Mouse (Mus musculus) liver, embryonic 16.5 days (tissue): ENCODE data around the gene Ndufv1. TPM values are rescaled to one million over a fixed set of nuclear protein-coding genes. Genes with fewer than 3 reads are reported as not detected.
A peak's percentile ranks its signal among the peaks of the same experiment; 100 is the strongest.

Experiments
- ATAC-seq: fragments of 200-750 bp; cut with Nextera tagmentation; 2 replicates; pipeline ENCODE4 v1.8.0; 2017; ENCODE audit warnings: low read depth, mild to moderate bottlenecking, moderate number of reproducible peaks, moderate library complexity
- H3K27ac ChIP-seq: fragments of 300-500 bp; sonication (generic); 2 replicates; pipeline ENCODE4 v1.5.1; 2014; ENCODE audit warnings: mild to moderate bottlenecking, low read length
- H3K27me3 ChIP-seq: fragments of 300-500 bp; sonication (generic); 2 replicates; pipeline ENCODE4 v1.6.1; 2014; ENCODE audit warnings: low read depth, low read length, mixed read lengths; ENCODE audit not compliant: control insufficient read depth, insufficient read depth
- H3K36me3 ChIP-seq: fragments of 300-500 bp; sonication (generic); 2 replicates; pipeline ENCODE4 v1.6.1; 2014; ENCODE audit warnings: mild to moderate bottlenecking; ENCODE audit not compliant: control insufficient read depth, insufficient read depth
- H3K4me1 ChIP-seq: fragments of 300-500 bp; sonication (generic); 2 replicates; pipeline ENCODE4 v1.6.1; 2014; ENCODE audit warnings: low read depth, low read length, mixed read lengths; ENCODE audit not compliant: control insufficient read depth
- H3K4me2 ChIP-seq: fragments of 300-500 bp; sonication (generic); 2 replicates; pipeline ENCODE4 v1.6.1; 2014; ENCODE audit warnings: low read depth, low read length, mixed read lengths
- H3K4me3 ChIP-seq: fragments of 300-500 bp; sonication (generic); 2 replicates; pipeline ENCODE4 v1.5.1; 2014; ENCODE audit warnings: low read depth, mild to moderate bottlenecking, low read length
- H3K9ac ChIP-seq: fragments of 300-500 bp; sonication (generic); 2 replicates; pipeline ENCODE4 v1.6.1; 2014; ENCODE audit warnings: low read depth, low read length
- H3K9me3 ChIP-seq: fragments of 300-500 bp; sonication (generic); replicated peaks from 2 replicates; pipeline ENCODE4 v1.6.1; 2016; ENCODE audit warnings: low read length; ENCODE audit not compliant: control insufficient read depth
- WGBS: fragments of 180-500 bp; shearing (Covaris S2); extraction: QIAGEN DNeasy Blood & Tissue Kit; methylation state at CpG from one replicate; pipeline ENCODE4 v1.1.7; 2014; ENCODE audit not compliant: insufficient replicate concordance; 5-methylcytosine and 5-hydroxymethylcytosine counted together
- polyA plus RNA-seq: library from polyadenylated mRNA; unstranded; fragments of >200 nt; fragmentation: Nextera tagmentation; extraction: Ambion mirVana; gene quantifications from 2 replicates; pipeline ENCODE4 v1.2.1, GENCODE M21; 2015

Gene Ndufv1
- polyA plus RNA-seq, 1 experiment from 2014 or later, result 145 TPM

- H3K4me3 ChIP-seq, result peak overlapping the region; percentile 39
- H3K9ac ChIP-seq, result peak overlapping the region; percentile 15; the same call in 1 of the 2 replicates
- no peaks in the 10 kb centered on the region; the same call in 1 of the 2 replicates for H3K36me3 ChIP-seq
- H3K4me2 ChIP-seq, result peak overlapping the region; percentile 53
- H3K27me3 ChIP-seq, result no peaks in the 10 kb centered on the region
- no peaks in the 10 kb centered on the region for H3K9me3 ChIP-seq
- peak; percentile 35 for ATAC-seq
- WGBS, result 48% methylated on average over 12 of the region's 12 CpGs
- peak overlapping the region; percentile 52 for H3K27ac ChIP-seq
- H3K4me1 ChIP-seq, result peaks cover 19% of the 10 kb centered on the region
These were observed 23.9 kb upstream of the Ndufv1 start for GRCm38 (mm10) chr19:4036327-4037045.

- no peak for ATAC-seq
- H3K4me1 ChIP-seq, result peaks cover 19% of the 10 kb centered on the region
- H3K27ac ChIP-seq, result peak overlapping the region; percentile 8; the same call in 1 of the 2 replicates
- no peak overlapping the region for H3K4me3 ChIP-seq
- no peaks in the 10 kb centered on the region for H3K9me3 ChIP-seq
- H3K27me3 ChIP-seq, result no peaks in the 10 kb centered on the region
- 60% methylated on average over 5 of the region's 5 CpGs for WGBS
- no peak overlapping the region for H3K4me2 ChIP-seq
- no peak overlapping the region for H3K9ac ChIP-seq
- no peaks in the 10 kb centered on the region; the same call in 1 of the 2 replicates for H3K36me3 ChIP-seq
These were observed 21.1 kb upstream of the Ndufv1 start for GRCm38 (mm10) chr19:4033742-4034141.

GRCm38 (mm10) chr19:4033298-4033697 lies 20.7 kb upstream of the Ndufv1 start:
- H3K9ac ChIP-seq, result no peak overlapping the region
- peaks cover 17% of the 10 kb centered on the region for H3K4me1 ChIP-seq
- H3K4me3 ChIP-seq, result no peak overlapping the region
- H3K27ac ChIP-seq, result peak overlapping the region; percentile 60
- WGBS, result 57% methylated on average over 3 of the region's 3 CpGs
- no peak overlapping the region for H3K4me2 ChIP-seq
- no peaks in the 10 kb centered on the region for H3K9me3 ChIP-seq
- no peaks in the 10 kb centered on the region for H3K27me3 ChIP-seq
- peak; percentile 57 for ATAC-seq
- no peaks in the 10 kb centered on the region; the same call in 1 of the 2 replicates for H3K36me3 ChIP-seq

- Histone ChIP-seq H3K9ac (no peak overlapping the region), H3K27ac (peak overlapping the region; percentile 60), H3K4me2 (no peak overlapping the region), H3K4me3 (no peak overlapping the region), H3K36me3 (no peaks in the 10 kb centered on the region; the same call in 1 of the 2 replicates), H3K9me3 (no peaks in the 10 kb centered on the region), H3K27me3 (no peaks in the 10 kb centered on the region), H3K4me1 (peaks cover 12% of the 10 kb centered on the region)
- ATAC-seq, result no peak
- 45% methylated on average over 7 of the region's 7 CpGs for WGBS
These were observed 20.1 kb upstream of the Ndufv1 start for GRCm38 (mm10) chr19:4032668-4033067.

DNA sequence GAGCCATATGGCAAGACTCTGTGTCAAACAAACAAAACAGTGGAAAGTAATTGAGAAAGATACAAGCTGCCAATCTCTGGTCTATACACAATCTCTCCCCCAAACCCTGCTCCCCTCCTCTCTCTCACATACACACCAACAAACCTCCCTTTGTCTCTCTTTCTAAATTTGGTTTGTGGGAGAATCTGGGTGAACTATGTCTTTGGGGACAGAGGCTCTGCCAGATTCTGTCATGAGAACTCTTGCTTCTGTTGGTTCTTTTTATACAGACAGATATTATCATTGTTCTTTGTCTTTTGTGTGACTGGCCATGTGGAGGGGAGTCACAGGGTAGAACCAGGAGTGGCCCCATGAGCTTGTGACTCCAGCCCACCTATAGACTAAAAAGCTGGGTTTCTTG lies 15.0 kb upstream of the Ndufv1 start:
- no peak overlapping the region for H3K9ac ChIP-seq
- H3K27me3 ChIP-seq, result no peaks in the 10 kb centered on the region

GRCm38 (mm10) chr19:4023185-4023584 lies 10.6 kb upstream of the Ndufv1 start:
- Histone ChIP-seq H3K27ac (no peak overlapping the region), H3K36me3 (no peaks in the 10 kb centered on the region), H3K9ac (no peak overlapping the region), H3K27me3 (no peaks in the 10 kb centered on the region), H3K4me3 (no peak overlapping the region), H3K9me3 (no peaks in the 10 kb centered on the region; the same call in 1 of the 2 replicates), H3K4me1 (peaks cover 12% of the 10 kb centered on the region), H3K4me2 (no peak overlapping the region)
- no peak for ATAC-seq
- 54% methylated on average over 7 of the region's 7 CpGs for WGBS

More for the DNA sequence above, 15.0 kb upstream of the Ndufv1 start:
- H3K27ac ChIP-seq, result no peak overlapping the region
- H3K36me3 ChIP-seq, result no peaks in the 10 kb centered on the region
- H3K9me3 ChIP-seq, result no peaks in the 10 kb centered on the region; the same call in 1 of the 2 replicates
- no peak overlapping the region for H3K4me2 ChIP-seq
- no peaks in the 10 kb centered on the region for H3K4me1 ChIP-seq
- ATAC-seq, result no peak
- no peak overlapping the region for H3K4me3 ChIP-seq

DNA sequence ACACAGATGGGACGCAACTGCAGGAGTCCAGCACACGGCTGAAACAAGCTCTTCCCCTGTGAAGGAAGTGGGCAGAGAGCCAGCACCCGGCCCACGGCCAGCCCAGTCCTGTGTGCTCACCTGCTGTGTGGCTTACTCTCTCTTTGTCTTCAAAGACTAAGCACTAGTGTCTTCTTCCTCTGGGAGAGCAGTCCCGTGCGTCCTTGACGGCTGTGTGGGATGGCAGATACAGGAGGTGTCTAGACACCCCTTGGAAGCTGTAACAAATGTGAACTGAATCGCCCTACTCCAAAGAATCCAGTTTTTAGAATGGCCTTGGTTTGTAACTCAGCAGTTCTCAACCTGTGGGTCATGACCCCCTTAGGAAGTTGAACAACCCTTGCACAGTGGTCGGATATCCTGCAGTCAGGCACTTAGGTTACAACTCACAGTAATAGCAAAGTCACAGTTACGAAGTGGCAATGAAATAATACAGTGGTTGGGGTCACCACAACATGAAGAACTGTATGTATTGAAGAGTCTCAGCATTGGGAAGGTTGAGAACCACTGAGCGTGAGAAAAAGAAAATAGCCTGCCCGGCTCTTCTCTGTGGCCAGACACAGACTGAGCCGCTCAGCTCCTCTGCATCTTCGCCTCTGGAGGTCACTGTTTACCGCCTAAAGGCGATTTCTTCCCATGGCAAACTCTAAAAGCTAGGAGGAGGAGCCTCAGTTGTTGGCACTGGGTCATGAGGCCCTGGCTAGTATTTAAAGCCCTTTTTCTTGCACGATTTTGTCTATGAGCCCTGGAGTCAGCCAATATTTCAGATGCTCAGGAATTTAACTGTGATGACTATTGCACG lies 6.4 kb upstream of the Ndufv1 start:
- 29% methylated on average over 18 of the region's 18 CpGs for WGBS
- H3K4me2 ChIP-seq, result peak overlapping the region; percentile 21; the same call in 1 of the 2 replicates
- H3K9ac ChIP-seq, result peak overlapping the region; percentile 22; the same call in 1 of the 2 replicates

DNA sequence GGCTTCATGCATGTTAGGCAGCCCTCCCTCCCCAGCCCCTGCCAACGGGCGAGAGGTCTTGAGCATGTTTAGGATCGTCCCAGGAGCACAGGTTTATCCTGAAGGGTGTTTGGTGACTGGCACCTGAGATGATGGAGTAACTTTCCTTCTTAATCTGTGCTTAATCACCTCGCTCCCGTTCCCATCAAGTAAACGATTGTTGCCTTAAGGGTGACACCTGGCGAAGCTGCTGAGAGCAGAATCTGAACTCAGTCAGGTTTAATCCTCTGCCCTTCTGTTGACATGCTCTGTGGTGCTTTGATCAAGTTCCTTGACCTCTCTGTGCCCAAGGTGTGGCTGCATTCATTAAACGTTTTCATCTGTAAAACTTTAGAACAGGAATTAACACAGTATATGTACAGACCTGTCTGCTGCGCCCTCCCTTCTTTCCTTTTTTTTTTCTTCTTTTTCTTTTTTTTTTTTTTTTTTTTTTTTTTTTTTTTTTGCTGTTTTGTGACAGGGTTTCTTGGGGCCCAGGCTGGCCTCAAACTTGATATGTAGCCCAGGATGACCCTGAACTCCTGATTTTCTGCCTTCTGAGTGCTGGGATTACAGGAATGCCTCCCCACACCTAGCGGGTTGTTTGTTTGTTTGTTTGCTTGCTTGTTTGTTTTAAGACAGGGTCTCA lies 5.4 kb upstream of the Ndufv1 start:
- no peak overlapping the region for H3K27ac ChIP-seq

More for the DNA sequence above, 6.4 kb upstream of the Ndufv1 start:
- Histone ChIP-seq H3K4me3 (no peak overlapping the region), H3K4me1 (peaks cover 25% of the 10 kb centered on the region), H3K27ac (0 out of 2 replicates have a peak overlapping the region, but pooled peaks have one; percentile 14), H3K9me3 (no peaks in the 10 kb centered on the region), H3K27me3 (no peaks in the 10 kb centered on the region), H3K36me3 (no peaks in the 10 kb centered on the region)
- ATAC-seq, result peak; percentile 78

More for the DNA sequence above, 5.4 kb upstream of the Ndufv1 start:
- Histone ChIP-seq H3K9ac (no peak overlapping the region), H3K36me3 (no peaks in the 10 kb centered on the region), H3K4me1 (peaks cover 31% of the 10 kb centered on the region), H3K27me3 (no peaks in the 10 kb centered on the region), H3K4me2 (no peak overlapping the region), H3K4me3 (no peak overlapping the region), H3K9me3 (no peaks in the 10 kb centered on the region)
- WGBS, result 68% methylated on average over 10 of the region's 10 CpGs
- no peak for ATAC-seq
